Mouse (Mus musculus): ENCODE data around the gene Ptov1. TPM values are rescaled to one million over a fixed set of nuclear protein-coding genes. Genes with fewer than 3 reads are reported as not detected.

Gene Ptov1
- polyA plus RNA-seq, 1 experiment from 2014 or later, result 43.5 TPM

DNA sequence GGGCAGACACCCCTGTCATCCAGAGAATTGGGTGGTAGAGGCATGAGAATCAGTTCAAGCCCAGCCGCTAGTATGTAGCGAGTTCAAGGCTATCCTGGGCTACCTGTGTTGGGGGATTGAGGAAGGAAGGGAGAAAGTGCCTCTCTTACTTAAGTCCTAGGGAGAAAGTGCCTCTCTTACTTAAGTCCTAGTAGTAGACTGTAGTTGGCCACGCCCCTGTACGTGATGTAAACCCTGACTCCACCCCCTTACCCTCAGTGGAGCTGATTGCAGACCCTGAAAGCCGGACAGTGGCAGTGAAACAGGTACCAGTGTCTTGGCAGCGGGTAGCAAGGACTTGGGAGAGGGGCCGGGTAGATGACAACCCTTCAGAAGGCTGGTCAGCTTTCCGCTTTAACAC lies 11.7 kb downstream of the Ptov1 start:
- peak overlapping the region; percentile 82 for H3K9ac ChIP-seq (replicated peaks)
- 28% methylated on average over 8 of the region's 8 CpGs for WGBS (ENCODE audit: insufficient replicate concordance)
- TF ChIP-seq CTCF (IDR thresholded peaks at IDR 0.05; ENCODE audit: low read depth) (no peak), EP300 (IDR thresholded peaks at IDR 0.05; ENCODE audit: low read depth) (no peak)

DNA sequence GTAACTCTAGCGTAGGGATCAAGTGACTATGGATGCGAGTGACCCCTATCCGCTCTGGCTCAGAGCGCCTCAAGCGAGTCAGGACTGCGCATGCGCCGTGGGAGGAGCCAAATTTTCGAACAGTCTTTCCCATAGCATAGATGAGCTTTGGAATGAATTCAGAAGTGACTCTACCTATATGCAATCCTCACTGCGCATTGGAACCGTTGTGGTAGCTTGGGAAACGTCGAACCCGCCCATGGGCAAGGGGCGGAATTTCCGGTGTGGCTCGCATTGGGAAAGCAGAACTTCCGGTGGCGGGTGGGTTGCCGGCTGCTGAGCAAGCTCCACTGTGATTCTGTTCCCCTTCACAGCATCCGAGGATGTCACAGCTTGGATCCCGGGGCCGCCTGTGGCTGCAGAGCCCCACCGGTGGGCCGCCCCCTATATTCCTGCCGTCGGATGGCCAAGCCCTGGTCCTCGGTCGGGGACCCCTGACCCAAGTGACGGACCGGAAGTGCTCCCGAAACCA lies 12.5 kb downstream of the Ptov1 start, which contains the start of gene Pnkp:
Pnkp (plus strand) TSS at position 98 of the 511 bp plus-strand sequence.
- DNase-seq, result peak; percentile 92
- Histone ChIP-seq H3K27ac (ENCODE audit: low read depth) (peak within 1 kb of the TSS; percentile 100), H3K9ac (replicated peaks) (peak within 1 kb of the TSS; percentile 82), H3K4me1 (ENCODE audit: insufficient read depth) (peaks cover 47% of the 10 kb centered on the region), H3K4me2 (ENCODE audit: low read depth, low read length) (peak within 1 kb of the TSS; percentile 100), H3K36me3 (replicated peaks; ENCODE audit: insufficient read depth, low read length) (peaks cover 16% of the 10 kb centered on the region), H3K27me3 (ENCODE audit: insufficient read depth, low read length) (no peaks in the 10 kb centered on the region), H3K9me3 (ENCODE audit: low read length) (no peaks in the 10 kb centered on the region), H3K4me3 (ENCODE audit: low read depth, low read length) (peak within 1 kb of the TSS; percentile 82)
- no peak for TF ChIP-seq EP300 (IDR thresholded peaks at IDR 0.05; ENCODE audit: low read depth)
- no peak for TF ChIP-seq CTCF (IDR thresholded peaks at IDR 0.05; ENCODE audit: low read depth)
- WGBS (ENCODE audit: insufficient replicate concordance), result under 1% methylated on average over 32 of the region's 32 CpGs
- peak; percentile 40 for ATAC-seq

More for the DNA sequence above, 11.7 kb downstream of the Ptov1 start:
- peak overlapping the region; percentile 100 for H3K4me2 ChIP-seq (ENCODE audit: low read depth, low read length)
- peak overlapping the region; percentile 100 for H3K27ac ChIP-seq (ENCODE audit: low read depth)
- DNase-seq (peak; percentile 77), ATAC-seq (no peak)
- peaks cover 43% of the 10 kb centered on the region for H3K4me1 ChIP-seq (ENCODE audit: insufficient read depth)
- H3K36me3 ChIP-seq (replicated peaks; ENCODE audit: insufficient read depth, low read length), result peaks cover 24% of the 10 kb centered on the region
- peak overlapping the region; percentile 82 for H3K4me3 ChIP-seq (ENCODE audit: low read depth, low read length)
- H3K9me3 ChIP-seq (ENCODE audit: low read length), result no peaks in the 10 kb centered on the region
- H3K27me3 ChIP-seq (ENCODE audit: insufficient read depth, low read length), result no peaks in the 10 kb centered on the region

DNA sequence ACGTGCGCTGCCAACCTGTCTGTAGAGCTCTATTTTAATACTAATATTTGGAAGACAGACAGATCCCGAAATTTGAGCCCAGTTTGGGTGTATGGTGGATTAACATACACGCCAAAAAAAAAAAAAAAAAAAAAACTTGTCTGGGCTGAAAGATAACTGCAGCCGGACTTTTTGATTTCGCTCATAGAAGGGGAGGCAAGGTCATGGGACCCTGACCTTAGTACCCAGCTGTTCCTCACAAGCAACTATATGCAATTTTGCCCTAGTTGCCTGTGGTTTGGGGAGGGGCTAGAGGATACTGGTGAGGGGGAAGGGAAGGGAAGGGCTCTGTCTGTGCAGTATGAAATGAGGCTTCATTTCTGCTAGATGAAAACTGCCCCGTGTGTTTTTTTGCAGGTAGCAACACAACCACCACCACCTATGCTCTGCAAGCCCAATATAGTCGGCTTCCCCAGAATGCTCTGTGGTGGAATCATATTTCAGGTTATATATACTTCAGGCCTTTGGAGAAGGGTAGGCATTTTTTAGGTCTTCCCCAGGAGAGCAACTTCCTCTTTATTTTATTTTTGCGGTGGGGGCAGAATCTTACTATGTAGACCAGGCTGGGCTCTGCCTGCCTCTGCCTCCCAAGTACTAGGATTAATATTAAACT lies 13.2 kb downstream of the Ptov1 start:
- H3K9me3 ChIP-seq (ENCODE audit: low read length), result no peaks in the 10 kb centered on the region
- H3K4me3 ChIP-seq (ENCODE audit: low read depth, low read length), result peak overlapping the region; percentile 82
- H3K9ac ChIP-seq (replicated peaks), result peak overlapping the region; percentile 82
- H3K27me3 ChIP-seq (ENCODE audit: insufficient read depth, low read length), result no peaks in the 10 kb centered on the region
- peaks cover 15% of the 10 kb centered on the region; the same call in 1 of the 2 replicates for H3K36me3 ChIP-seq (replicated peaks; ENCODE audit: insufficient read depth, low read length)
- peak overlapping the region; percentile 100 for H3K4me2 ChIP-seq (ENCODE audit: low read depth, low read length)
- ATAC-seq (no peak), DNase-seq (no peak)
- H3K4me1 ChIP-seq (ENCODE audit: insufficient read depth), result peaks cover 49% of the 10 kb centered on the region
- 29% methylated on average over 9 of the region's 9 CpGs for WGBS (ENCODE audit: insufficient replicate concordance)
- H3K27ac ChIP-seq (ENCODE audit: low read depth), result peak overlapping the region; percentile 100
- TF ChIP-seq EP300 (IDR thresholded peaks at IDR 0.05; ENCODE audit: low read depth), result peak; percentile 59; the same call in 1 of the 2 replicates
- no peak for TF ChIP-seq CTCF (IDR thresholded peaks at IDR 0.05; ENCODE audit: low read depth)

DNA sequence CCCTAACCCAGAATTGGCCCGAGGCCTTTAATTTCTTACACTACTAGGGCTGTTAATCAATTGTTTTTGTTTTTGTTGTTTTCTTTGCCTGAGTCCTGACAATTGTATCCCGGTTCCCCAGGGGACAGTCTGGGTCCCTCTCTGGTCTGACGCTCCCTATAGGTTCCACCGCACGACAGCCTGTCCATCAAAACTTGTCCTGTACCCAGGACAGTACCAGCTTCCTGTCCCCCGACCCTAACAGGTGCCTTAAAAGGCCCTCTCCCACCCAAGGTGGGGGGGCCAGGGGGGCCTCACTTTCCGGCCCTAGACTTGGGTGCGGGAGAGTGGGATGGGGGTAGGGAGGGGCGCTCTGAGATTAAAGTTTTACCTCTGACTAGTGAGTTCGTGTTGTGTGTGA lies 14.6 kb downstream of the Ptov1 start:
- peak overlapping the region; percentile 89 for H3K9ac ChIP-seq (replicated peaks)
- 34% methylated on average over 10 of the region's 10 CpGs for WGBS (ENCODE audit: insufficient replicate concordance)
- no peaks in the 10 kb centered on the region for H3K9me3 ChIP-seq (ENCODE audit: low read length)
- peak; percentile 4 for ATAC-seq
- peak overlapping the region; percentile 100 for H3K27ac ChIP-seq (ENCODE audit: low read depth)
- peak overlapping the region; percentile 82 for H3K4me3 ChIP-seq (ENCODE audit: low read depth, low read length)
- H3K27me3 ChIP-seq (ENCODE audit: insufficient read depth, low read length), result no peaks in the 10 kb centered on the region
- H3K36me3 ChIP-seq (replicated peaks; ENCODE audit: insufficient read depth, low read length), result 0 out of 2 replicates have a peak, but pooled peaks cover 7% of the 10 kb centered on the region
- H3K4me2 ChIP-seq (ENCODE audit: low read depth, low read length), result peak overlapping the region; percentile 100
- no peak for DNase-seq
- peaks cover 61% of the 10 kb centered on the region for H3K4me1 ChIP-seq (ENCODE audit: insufficient read depth)
- no peak for TF ChIP-seq CTCF (IDR thresholded peaks at IDR 0.05; ENCODE audit: low read depth)
- no peak for TF ChIP-seq EP300 (IDR thresholded peaks at IDR 0.05; ENCODE audit: low read depth)

DNA sequence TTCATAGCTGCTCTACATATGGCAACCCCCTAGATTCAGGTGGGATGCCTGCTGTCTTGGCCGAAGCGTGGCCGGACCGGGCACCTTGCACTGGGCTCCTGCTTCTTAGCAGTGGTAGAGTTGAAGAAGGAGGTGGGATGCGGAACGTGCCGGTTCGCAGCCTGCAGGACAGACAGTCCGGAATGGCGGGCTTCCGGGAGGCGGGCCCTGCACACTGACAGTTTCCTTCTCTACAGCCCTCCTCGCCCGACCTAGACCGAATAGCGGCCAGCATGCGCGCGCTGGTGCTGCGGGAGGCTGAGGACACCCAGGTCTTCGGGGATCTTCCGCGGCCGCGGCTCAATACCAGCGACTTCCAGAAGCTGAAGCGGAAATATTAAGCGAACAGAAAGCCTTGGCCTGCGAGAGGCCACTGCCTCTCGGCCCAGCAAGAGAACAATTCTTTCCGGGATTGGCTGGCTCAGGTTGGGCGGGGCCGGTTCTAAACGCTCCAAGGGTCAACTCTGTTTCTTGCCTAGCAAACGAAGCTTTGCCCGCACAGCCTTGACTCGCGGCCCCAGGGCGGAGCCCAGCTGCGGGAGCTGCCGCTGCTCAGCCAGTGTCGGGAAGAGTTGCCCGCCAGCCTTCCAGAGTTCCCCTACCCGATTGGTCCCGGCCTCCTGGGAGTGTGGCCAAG lies 15.1 kb downstream of the Ptov1 start:
- H3K4me3 ChIP-seq (ENCODE audit: low read depth, low read length), result peak overlapping the region; percentile 82
- ATAC-seq (peak; percentile 75), DNase-seq (peak; percentile 91)
- no peaks in the 10 kb centered on the region for H3K9me3 ChIP-seq (ENCODE audit: low read length)
- no peaks in the 10 kb centered on the region for H3K27me3 ChIP-seq (ENCODE audit: insufficient read depth, low read length)
- TF ChIP-seq CTCF (IDR thresholded peaks at IDR 0.05; ENCODE audit: low read depth) (no peak), EP300 (IDR thresholded peaks at IDR 0.05; ENCODE audit: low read depth) (no peak; the same call in 1 of the 2 replicates)
- WGBS (ENCODE audit: insufficient replicate concordance), result under 1% methylated on average over 45 of the region's 45 CpGs
- H3K36me3 ChIP-seq (replicated peaks; ENCODE audit: insufficient read depth, low read length), result 0 out of 2 replicates have a peak, but pooled peaks cover 4% of the 10 kb centered on the region
- H3K27ac ChIP-seq (ENCODE audit: low read depth), result peak overlapping the region; percentile 100
- peaks cover 61% of the 10 kb centered on the region for H3K4me1 ChIP-seq (ENCODE audit: insufficient read depth)
- H3K9ac ChIP-seq (replicated peaks), result peak overlapping the region; percentile 89
- peak overlapping the region; percentile 100 for H3K4me2 ChIP-seq (ENCODE audit: low read depth, low read length)
